Mouse (Mus musculus): ENCODE measurements around the gene Ror2.
"Not testable (repeated sequence)": the region's sequence is repeated elsewhere in the genome, so short reads cannot be mapped to it uniquely, and the experiment has no call there.

Ror2 gene

GRCm38 (mm10) chr13:53285756-53286361, at the start of gene Ror2:
Ror2 (minus strand) TSS chr13:53286124.
- DNase-seq (ENCODE audit: low read depth, low spot score) = peak; percentile 61

- no peak for DNase-seq (ENCODE audit: low read depth, low spot score)
These were observed 47.8 kb upstream of the Ror2 start for GRCm38 (mm10) chr13:53333769-53334168.

- DNase-seq (ENCODE audit: low read depth, low spot score) = no peak
These were observed 44.3 kb upstream of the Ror2 start for GRCm38 (mm10) chr13:53330246-53330645.

GRCm38 (mm10) chr13:53325531-53325930, 39.6 kb upstream of the Ror2 start:
- DNase-seq (ENCODE audit: low read depth, low spot score) = no peak

GRCm38 (mm10) chr13:53323661-53324060, 37.7 kb upstream of the Ror2 start:
- DNase-seq (ENCODE audit: low read depth, low spot score) = no peak

GRCm38 (mm10) chr13:53320899-53321298, 35.0 kb upstream of the Ror2 start:
- DNase-seq (ENCODE audit: low read depth, low spot score) = no peak

GRCm38 (mm10) chr13:53316515-53317295, 30.8 kb upstream of the Ror2 start:
- DNase-seq (ENCODE audit: low read depth, low spot score) = no peak

- DNase-seq (ENCODE audit: low read depth, low spot score) = not testable (repeated sequence)
These were observed 29.8 kb upstream of the Ror2 start for GRCm38 (mm10) chr13:53315757-53316156.

- DNase-seq (ENCODE audit: low read depth, low spot score) = no peak
These were observed 24.5 kb upstream of the Ror2 start for GRCm38 (mm10) chr13:53310442-53310841.

GRCm38 (mm10) chr13:53309661-53310160, 23.8 kb upstream of the Ror2 start:
- peak; percentile 42 for DNase-seq (ENCODE audit: low read depth, low spot score)

GRCm38 (mm10) chr13:53309148-53309547, 23.2 kb upstream of the Ror2 start:
- DNase-seq (ENCODE audit: low read depth, low spot score) = no peak

GRCm38 (mm10) chr13:53306836-53307235, 20.9 kb upstream of the Ror2 start:
- DNase-seq (ENCODE audit: low read depth, low spot score) = no peak

GRCm38 (mm10) chr13:53305256-53305655, 19.3 kb upstream of the Ror2 start:
- DNase-seq (ENCODE audit: low read depth, low spot score) = no peak

GRCm38 (mm10) chr13:53302688-53303087, 16.8 kb upstream of the Ror2 start:
- DNase-seq (ENCODE audit: low read depth, low spot score) = no peak

GRCm38 (mm10) chr13:53293065-53293464, 7.1 kb upstream of the Ror2 start:
- DNase-seq (ENCODE audit: low read depth, low spot score) = no peak

GRCm38 (mm10) chr13:53292244-53292643, 6.3 kb upstream of the Ror2 start:
- DNase-seq (ENCODE audit: low read depth, low spot score) = no peak

- DNase-seq (ENCODE audit: low read depth, low spot score) = no peak
These were observed 616 bp downstream of the Ror2 start for GRCm38 (mm10) chr13:53285261-53285755.

GRCm38 (mm10) chr13:53284740-53285191, 1.2 kb downstream of the Ror2 start:
- no peak for DNase-seq (ENCODE audit: low read depth, low spot score)

GRCm38 (mm10) chr13:53281604-53282396, 4.1 kb downstream of the Ror2 start:
- DNase-seq (ENCODE audit: low read depth, low spot score) = no peak

GRCm38 (mm10) chr13:53278908-53279307, 7.0 kb downstream of the Ror2 start:
- DNase-seq (ENCODE audit: low read depth, low spot score) = peak; percentile 59

- DNase-seq (ENCODE audit: low read depth, low spot score) = no peak
These were observed 9.5 kb downstream of the Ror2 start for GRCm38 (mm10) chr13:53276381-53276780.

- no peak for DNase-seq (ENCODE audit: low read depth, low spot score)
These were observed 10.1 kb downstream of the Ror2 start for GRCm38 (mm10) chr13:53275778-53276177.

Measured in WW6 (cell line).